Mouse (Mus musculus): Measurements from ENCODE around the gene Sdc4. TPM values are rescaled to one million over a fixed set of nuclear protein-coding genes. Genes with fewer than 3 reads are reported as not detected.

Gene Sdc4
- polyA plus RNA-seq, 1 experiment = 6.1 TPM

DNA sequence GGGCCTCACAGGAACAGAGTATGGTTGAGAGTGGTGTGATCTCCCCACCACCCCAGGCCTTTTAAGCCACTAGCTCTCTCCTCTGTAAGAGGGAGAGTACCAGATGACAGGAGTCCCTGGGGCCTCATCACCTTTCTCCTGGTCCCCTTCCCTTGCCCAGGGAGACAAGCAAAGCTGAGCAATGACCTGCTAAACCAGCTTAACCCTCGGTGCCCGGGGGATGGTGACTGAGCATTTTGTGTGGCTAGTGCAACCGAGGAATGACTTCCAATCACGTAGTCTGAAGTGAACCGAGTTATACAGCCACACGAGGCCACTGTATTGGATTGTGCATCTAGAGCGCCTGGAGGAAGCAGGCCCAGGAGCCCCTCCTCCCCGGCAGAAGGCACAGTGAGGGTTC, 19.3 kb downstream of the Sdc4 start:
- H3K4me1 ChIP-seq = no peaks in the 10 kb centered on the region
- H3K27me3 ChIP-seq (replicated peaks) = peaks cover 66% of the 10 kb centered on the region
- no peak overlapping the region for H3K4me3 ChIP-seq (replicated peaks)
- no peaks in the 10 kb centered on the region for H3K9me3 ChIP-seq
- no peaks in the 10 kb centered on the region for H3K36me3 ChIP-seq (replicated peaks; ENCODE audit: low read length)
- no peak for TF ChIP-seq FLI1 (IDR thresholded peaks at IDR 0.05; ENCODE audit: low read length)
- TF ChIP-seq GATA1 (IDR thresholded peaks at IDR 0.05; ENCODE audit: borderline replicate concordance, low read length) = no peak

DNA sequence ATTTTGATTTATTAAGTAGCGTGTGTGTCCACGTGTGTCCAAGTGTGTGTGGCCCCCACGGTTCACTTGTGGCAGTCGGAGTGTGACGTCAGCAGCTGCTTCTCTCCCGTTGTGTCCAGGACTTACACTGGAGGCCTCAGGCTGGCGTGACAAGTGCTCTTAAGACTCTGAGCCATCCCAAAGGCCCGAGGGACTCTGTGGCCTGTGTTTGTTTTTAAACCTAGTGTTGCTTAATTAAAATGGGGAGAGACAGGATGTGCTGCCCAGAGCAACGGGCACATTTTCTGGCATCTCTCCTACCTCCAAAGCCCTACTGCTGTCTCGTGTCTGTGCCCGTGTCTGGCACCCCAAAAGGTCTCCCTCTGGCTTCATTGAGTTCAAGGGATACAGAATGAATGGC, 20.2 kb downstream of the Sdc4 start:
- Histone ChIP-seq H3K4me1 (no peaks in the 10 kb centered on the region), H3K9me3 (no peaks in the 10 kb centered on the region), H3K4me3 (replicated peaks) (no peak overlapping the region), H3K27me3 (replicated peaks) (peaks cover 65% of the 10 kb centered on the region), H3K36me3 (replicated peaks; ENCODE audit: low read length) (no peaks in the 10 kb centered on the region)
- TF ChIP-seq GATA1 (IDR thresholded peaks at IDR 0.05; ENCODE audit: borderline replicate concordance, low read length) = no peak
- TF ChIP-seq FLI1 (IDR thresholded peaks at IDR 0.05; ENCODE audit: low read length) = no peak

DNA sequence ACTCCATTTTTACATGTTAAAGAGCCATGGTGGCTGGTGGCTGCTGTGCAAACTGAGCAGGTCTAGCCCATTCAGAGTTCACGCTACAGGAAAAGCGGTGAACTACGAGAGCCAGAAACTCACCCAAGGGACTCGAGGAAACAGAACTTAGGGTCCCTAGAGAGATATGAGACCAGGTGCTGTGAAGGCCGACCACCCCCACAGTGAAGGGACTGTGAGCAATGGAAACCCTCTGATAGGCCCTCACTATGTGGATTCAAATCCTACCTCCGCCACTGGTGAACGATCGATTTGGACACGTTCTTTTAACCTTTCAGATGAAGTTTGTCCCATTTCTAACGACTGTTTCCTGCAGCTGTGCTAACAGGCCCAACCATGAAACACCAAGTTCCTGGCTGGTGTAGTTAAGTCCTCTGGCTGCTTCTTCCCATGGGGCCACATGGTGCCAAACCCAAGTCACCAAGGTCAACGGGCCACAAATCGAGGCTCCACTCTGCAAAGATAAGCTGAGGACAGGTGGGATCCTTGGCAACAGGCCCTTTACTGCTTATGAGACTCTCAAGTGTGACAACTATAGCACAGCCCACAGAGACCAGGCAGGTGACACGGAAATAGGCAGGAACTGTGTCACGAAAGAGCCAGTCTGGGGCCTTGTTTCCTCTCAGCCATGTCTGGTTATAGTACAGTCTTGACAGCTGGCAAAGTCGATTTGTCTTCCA, 20.9 kb downstream of the Sdc4 start:
- TF ChIP-seq FLI1 (IDR thresholded peaks at IDR 0.05; ENCODE audit: low read length) (no peak), GATA1 (IDR thresholded peaks at IDR 0.05; ENCODE audit: borderline replicate concordance, low read length) (no peak)
- no peaks in the 10 kb centered on the region for H3K9me3 ChIP-seq
- peaks cover 62% of the 10 kb centered on the region for H3K27me3 ChIP-seq (replicated peaks)
- H3K36me3 ChIP-seq (replicated peaks; ENCODE audit: low read length) = no peaks in the 10 kb centered on the region
- no peaks in the 10 kb centered on the region for H3K4me1 ChIP-seq
- no peak overlapping the region for H3K4me3 ChIP-seq (replicated peaks)

DNA sequence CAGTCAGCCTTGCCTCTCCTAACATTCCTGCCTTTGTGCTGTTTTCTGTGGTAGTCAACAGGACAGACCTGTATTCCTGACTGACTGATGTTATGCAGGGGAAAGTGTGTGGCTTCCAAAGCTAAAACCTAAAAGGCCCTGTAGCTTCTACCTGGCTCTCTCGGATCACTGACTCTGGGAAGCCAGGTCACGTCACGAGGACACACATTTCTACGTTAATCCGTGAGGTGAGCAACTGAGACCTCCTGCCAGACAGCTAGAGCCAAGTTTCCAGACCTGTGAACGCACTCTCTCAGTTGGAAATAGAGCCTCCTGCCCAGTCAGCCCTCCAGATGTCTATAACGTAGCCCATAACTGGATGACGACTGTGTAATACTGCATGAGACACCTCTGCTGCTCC, 21.7 kb downstream of the Sdc4 start:
- Histone ChIP-seq H3K36me3 (replicated peaks; ENCODE audit: low read length) (no peaks in the 10 kb centered on the region), H3K4me3 (replicated peaks) (no peak overlapping the region), H3K9me3 (no peaks in the 10 kb centered on the region), H3K4me1 (no peaks in the 10 kb centered on the region), H3K27me3 (replicated peaks) (peaks cover 57% of the 10 kb centered on the region)
- TF ChIP-seq FLI1 (IDR thresholded peaks at IDR 0.05; ENCODE audit: low read length) = no peak
- no peak for TF ChIP-seq GATA1 (IDR thresholded peaks at IDR 0.05; ENCODE audit: borderline replicate concordance, low read length)

DNA sequence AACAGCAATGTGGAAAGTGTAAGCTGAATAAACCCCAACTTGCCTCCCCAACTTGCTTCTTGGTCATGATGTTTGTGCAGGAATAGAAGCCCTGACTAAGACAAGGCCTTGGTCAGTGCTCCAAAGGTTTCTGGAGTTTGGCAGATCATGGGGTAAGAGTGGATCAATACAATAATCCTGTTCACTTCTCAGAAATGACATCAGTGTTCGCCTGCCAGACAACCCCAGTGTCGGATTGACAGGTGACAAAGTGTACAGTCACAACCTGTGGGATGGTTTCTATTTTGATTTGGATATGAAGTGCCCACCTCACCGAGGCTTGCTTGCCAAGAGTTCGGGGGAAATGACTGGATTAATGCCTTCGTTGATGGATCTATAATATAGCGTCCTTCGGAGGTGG, 22.4 kb downstream of the Sdc4 start:
- Histone ChIP-seq H3K4me1 (no peaks in the 10 kb centered on the region), H3K27me3 (replicated peaks) (peaks cover 54% of the 10 kb centered on the region), H3K36me3 (replicated peaks; ENCODE audit: low read length) (no peaks in the 10 kb centered on the region), H3K4me3 (replicated peaks) (no peak overlapping the region), H3K9me3 (no peaks in the 10 kb centered on the region)
- no peak for TF ChIP-seq FLI1 (IDR thresholded peaks at IDR 0.05; ENCODE audit: low read length)
- TF ChIP-seq GATA1 (IDR thresholded peaks at IDR 0.05; ENCODE audit: borderline replicate concordance, low read length) = no peak

DNA sequence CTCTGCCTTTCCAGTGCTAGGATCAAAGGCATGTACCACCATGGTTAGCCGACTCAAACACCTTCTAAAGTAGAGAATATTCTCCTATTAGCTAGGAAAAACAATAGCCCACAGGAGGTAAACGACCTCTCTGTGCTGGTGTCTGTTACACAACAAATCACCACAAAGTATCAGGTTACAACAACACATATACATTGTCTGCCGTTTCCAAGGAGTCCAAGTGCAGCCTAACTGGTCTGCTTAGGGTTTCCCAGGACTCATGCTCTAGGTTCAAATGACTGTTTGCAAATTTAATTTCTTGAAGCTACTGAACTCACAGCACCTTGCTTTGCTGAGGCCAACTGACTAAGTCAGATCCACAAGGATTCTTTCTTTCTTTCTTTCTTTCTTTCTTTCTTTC, 24.2 kb downstream of the Sdc4 start:
- no peak overlapping the region for H3K4me3 ChIP-seq (replicated peaks)
- no peaks in the 10 kb centered on the region; the same call in 1 of the 2 replicates for H3K4me1 ChIP-seq
- H3K9me3 ChIP-seq = no peaks in the 10 kb centered on the region
- no peaks in the 10 kb centered on the region for H3K36me3 ChIP-seq (replicated peaks; ENCODE audit: low read length)
- TF ChIP-seq GATA1 (IDR thresholded peaks at IDR 0.05; ENCODE audit: borderline replicate concordance, low read length) (no peak), FLI1 (IDR thresholded peaks at IDR 0.05; ENCODE audit: low read length) (no peak)
- H3K27me3 ChIP-seq (replicated peaks) = peaks cover 49% of the 10 kb centered on the region

DNA sequence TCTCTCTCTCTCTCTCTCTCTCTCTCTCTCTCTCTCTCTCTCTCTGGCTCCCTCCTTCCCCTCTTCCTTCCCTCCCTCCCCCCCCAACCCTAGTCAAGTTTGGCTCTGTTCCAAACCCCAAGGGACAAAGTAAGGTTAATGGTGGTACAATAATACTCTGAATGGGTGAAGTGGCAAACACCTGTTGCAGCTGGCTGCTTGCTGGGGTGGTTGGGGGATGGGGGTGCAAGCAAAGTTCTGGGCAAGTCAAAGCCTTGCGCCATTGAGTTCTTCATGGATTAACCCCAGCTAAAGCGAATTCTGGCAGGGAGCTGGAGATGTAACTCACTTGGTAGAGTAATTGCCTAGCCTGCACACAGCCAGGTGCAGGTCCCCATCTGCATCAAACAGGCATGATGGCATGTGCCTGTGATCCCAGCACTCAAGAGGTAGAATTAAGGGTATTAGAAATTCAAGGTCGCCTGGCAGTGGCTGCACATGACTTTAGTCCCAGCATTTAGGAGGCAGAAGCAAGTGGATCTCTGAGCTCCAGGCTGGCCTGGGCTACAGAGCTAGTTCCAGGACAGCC, 25.3 kb downstream of the Sdc4 start:
- Histone ChIP-seq H3K27me3 (replicated peaks) (peaks cover 55% of the 10 kb centered on the region), H3K4me1 (peaks cover 3% of the 10 kb centered on the region; the same call in 1 of the 2 replicates), H3K36me3 (replicated peaks; ENCODE audit: low read length) (no peaks in the 10 kb centered on the region), H3K4me3 (replicated peaks) (no peak overlapping the region), H3K9me3 (no peaks in the 10 kb centered on the region)
- TF ChIP-seq FLI1 (IDR thresholded peaks at IDR 0.05; ENCODE audit: low read length) (no peak), GATA1 (IDR thresholded peaks at IDR 0.05; ENCODE audit: borderline replicate concordance, low read length) (no peak)

DNA sequence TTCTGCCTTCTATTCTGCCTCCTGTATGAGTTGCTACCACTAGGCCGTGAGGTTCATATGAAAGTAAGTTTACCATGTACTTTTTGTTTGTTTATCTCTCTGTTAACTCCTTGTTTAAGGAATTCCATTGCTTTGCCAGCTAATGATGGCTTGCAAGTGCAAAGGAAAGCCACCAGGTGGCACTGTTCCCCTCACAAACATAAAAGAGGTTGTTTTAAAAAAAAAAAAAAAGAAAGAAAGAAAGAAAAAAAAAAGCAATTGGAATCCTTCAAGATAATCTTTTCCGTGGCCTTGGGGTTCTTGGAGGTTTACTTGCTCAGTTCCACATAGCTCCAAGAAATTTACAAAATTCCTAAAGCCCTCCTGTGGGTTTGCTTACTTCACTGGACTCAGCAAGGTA, 26.5 kb downstream of the Sdc4 start:
- TF ChIP-seq GATA1 (IDR thresholded peaks at IDR 0.05; ENCODE audit: borderline replicate concordance, low read length) = no peak
- TF ChIP-seq FLI1 (IDR thresholded peaks at IDR 0.05; ENCODE audit: low read length) = no peak
- H3K36me3 ChIP-seq (replicated peaks; ENCODE audit: low read length) = no peaks in the 10 kb centered on the region
- no peak overlapping the region for H3K4me3 ChIP-seq (replicated peaks)
- peaks cover 3% of the 10 kb centered on the region; the same call in 1 of the 2 replicates for H3K4me1 ChIP-seq
- H3K27me3 ChIP-seq (replicated peaks) = peaks cover 49% of the 10 kb centered on the region
- H3K9me3 ChIP-seq = no peaks in the 10 kb centered on the region

DNA sequence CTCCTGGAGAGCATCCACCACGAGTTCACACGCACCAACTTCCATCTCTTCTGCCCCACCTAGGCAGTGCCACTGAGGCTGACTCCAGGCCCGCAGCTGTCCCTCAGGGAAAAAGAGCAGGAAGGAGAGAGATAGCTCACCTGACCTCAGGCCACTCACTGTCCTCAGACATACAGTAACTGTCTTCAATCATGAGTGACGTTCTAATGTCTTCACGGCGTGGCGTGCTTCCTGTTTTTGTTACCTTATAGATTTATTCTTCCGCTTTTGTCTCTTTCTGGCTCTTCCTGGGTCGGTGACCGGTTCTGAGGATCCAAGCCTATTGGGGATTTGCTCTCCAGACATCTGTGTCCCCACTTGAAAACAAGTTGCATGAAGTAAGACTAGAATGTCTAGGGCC, 29.1 kb downstream of the Sdc4 start:
- H3K4me1 ChIP-seq = peaks cover 3% of the 10 kb centered on the region; the same call in 1 of the 2 replicates

DNA sequence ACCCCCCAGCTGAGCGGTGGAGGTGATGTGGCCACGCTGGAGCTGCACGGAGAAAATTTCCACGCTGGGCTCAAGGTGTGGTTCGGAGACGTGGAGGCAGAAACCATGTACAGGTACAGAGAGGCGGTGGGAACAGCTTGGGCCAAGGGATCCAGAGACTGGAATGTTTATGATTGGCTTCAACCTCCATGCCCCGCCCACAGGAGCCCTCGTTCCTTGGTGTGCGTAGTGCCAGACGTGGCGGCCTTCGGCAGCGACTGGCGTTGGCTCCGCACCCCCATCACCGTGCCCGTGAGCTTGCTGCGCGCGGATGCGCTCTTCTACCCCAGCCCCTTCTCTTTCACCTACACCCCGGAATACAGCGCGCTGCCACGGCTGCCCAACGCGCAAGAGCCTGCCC, 29.5 kb downstream of the Sdc4 start:
- Histone ChIP-seq H3K4me1 (peaks cover 3% of the 10 kb centered on the region; the same call in 1 of the 2 replicates), H3K36me3 (replicated peaks; ENCODE audit: low read length) (no peaks in the 10 kb centered on the region), H3K9me3 (no peaks in the 10 kb centered on the region), H3K27me3 (replicated peaks) (peaks cover 54% of the 10 kb centered on the region), H3K4me3 (replicated peaks) (peak overlapping the region; percentile 18)
- TF ChIP-seq FLI1 (IDR thresholded peaks at IDR 0.05; ENCODE audit: low read length) (no peak), GATA1 (IDR thresholded peaks at IDR 0.05; ENCODE audit: borderline replicate concordance, low read length) (no peak)

More for the DNA sequence above, 29.1 kb downstream of the Sdc4 start:
- no peak for TF ChIP-seq FLI1 (IDR thresholded peaks at IDR 0.05; ENCODE audit: low read length)
- TF ChIP-seq GATA1 (IDR thresholded peaks at IDR 0.05; ENCODE audit: borderline replicate concordance, low read length) = no peak
- Histone ChIP-seq H3K36me3 (replicated peaks; ENCODE audit: low read length) (no peaks in the 10 kb centered on the region), H3K27me3 (replicated peaks) (peaks cover 53% of the 10 kb centered on the region), H3K9me3 (no peaks in the 10 kb centered on the region), H3K4me3 (replicated peaks) (peak overlapping the region; percentile 10)

Measured in megakaryocyte, embryonic 14.5 days (primary cell).